In genomic region chr5:66475824-66476223, GRCm38 (mm10) we compare ENCODE assay signal across 17 mouse cellular contexts.
"Had no signal": no experiment of that assay in that cellular context is flagged by ENCODE, and none has a peak within 500 bp of the region (broad histone marks: within the 10 kb centered on the region; RNA-seq: fewer than 3 reads in every experiment).

No protein-coding gene starts in this region.

- ATAC-seq: intestine, embryonic 16.5 days had no signal

- H3K27ac ChIP-seq: kidney, embryonic 15.5 days; left cerebral cortex, adult 2 months; liver, embryonic 13.5 days; stomach, postnatal 0 days had no signal

- H3K9me3 ChIP-seq: kidney, embryonic 15.5 days; liver, embryonic 13.5 days had no signal

- H3K36me3 ChIP-seq: kidney, embryonic 15.5 days; liver, embryonic 13.5 days had no signal

- H3K27me3 ChIP-seq: kidney, embryonic 15.5 days; liver, embryonic 13.5 days had no signal

- H3K4me2 ChIP-seq: kidney, embryonic 15.5 days; liver, embryonic 13.5 days; midbrain, embryonic 11.5 days had no signal

- H3K9ac ChIP-seq: kidney, embryonic 15.5 days; liver, embryonic 13.5 days had no signal

- DNase-seq: kidney, adult 18-20 months; kidney, postnatal 10 days; kidney, postnatal 36 days; layer of hippocampus, postnatal 36 days; liver, embryonic 13.5 days; lung, adult 2 months; lung, postnatal 4 days; midbrain, embryonic 14.5 days; right cerebral cortex, adult 18-20 months; right cerebral cortex, postnatal 14 days; right cerebral cortex, postnatal 4 days; thymus, postnatal 25 days had no signal

- H3K4me3 ChIP-seq: kidney, embryonic 15.5 days; left cerebral cortex, adult 2 months; liver, embryonic 13.5 days had no signal
